Mouse (Mus musculus): ENCODE measurements at regions not wholly inside any gene's neighbourhood (a gene's known extent, or its start where the extent isn't known, plus 50 kb on each side); places are given as distances from the start of the nearest gene placed in this dataset.

DNA sequence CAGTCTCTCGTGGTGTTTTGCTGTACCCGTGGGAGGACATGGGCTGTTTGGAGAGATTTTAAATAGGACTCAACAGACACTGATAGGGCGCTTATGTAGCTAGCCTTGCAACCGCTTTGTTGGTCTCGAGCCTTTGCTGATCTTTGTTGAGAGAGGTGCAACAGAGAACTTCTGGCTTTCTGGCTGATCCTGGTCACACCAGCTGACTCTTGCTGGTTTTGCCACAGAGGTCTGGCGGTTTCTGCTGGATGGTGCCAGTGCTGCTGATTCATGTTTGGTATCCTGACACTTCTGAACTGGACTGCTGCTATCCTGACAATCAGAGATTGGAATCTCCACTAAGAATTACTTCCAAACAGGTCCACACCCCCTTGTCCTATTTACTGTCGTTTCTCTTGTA lies 102.1 kb upstream of the Sh3bp4 start:
- DNase-seq, result no peak

DNA sequence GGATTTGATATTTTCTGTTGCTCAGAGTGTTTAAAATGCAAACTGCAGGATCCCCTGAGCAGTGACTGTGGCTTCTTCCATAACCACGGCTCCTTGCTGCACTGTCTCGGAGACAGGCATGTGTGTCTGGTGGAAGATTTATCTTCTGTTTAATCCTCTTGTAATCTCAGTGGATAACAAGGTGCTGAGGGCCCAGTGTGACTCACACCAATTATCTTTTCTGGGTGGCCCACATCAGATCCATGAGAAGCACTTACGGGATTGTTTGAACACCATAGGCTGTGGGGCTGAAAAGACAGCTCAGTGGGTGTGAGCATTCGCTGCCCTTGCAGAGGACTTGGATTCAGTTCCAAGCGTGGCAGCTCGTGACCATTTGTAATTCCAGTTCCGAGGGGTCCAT lies 101.2 kb upstream of the Sh3bp4 start:
- DNase-seq, result no peak

GRCm38 (mm10) chr1:88969630-88970029 lies 100.6 kb upstream of the Sh3bp4 start:
- no peak for DNase-seq

- no peak for DNase-seq
Observed at GRCm38 (mm10) chr1:88976101-88976500, 94.1 kb upstream of the Sh3bp4 start.

- no peak for DNase-seq
Observed at GRCm38 (mm10) chr1:88988011-88988695, 82.1 kb upstream of the Sh3bp4 start.

DNA sequence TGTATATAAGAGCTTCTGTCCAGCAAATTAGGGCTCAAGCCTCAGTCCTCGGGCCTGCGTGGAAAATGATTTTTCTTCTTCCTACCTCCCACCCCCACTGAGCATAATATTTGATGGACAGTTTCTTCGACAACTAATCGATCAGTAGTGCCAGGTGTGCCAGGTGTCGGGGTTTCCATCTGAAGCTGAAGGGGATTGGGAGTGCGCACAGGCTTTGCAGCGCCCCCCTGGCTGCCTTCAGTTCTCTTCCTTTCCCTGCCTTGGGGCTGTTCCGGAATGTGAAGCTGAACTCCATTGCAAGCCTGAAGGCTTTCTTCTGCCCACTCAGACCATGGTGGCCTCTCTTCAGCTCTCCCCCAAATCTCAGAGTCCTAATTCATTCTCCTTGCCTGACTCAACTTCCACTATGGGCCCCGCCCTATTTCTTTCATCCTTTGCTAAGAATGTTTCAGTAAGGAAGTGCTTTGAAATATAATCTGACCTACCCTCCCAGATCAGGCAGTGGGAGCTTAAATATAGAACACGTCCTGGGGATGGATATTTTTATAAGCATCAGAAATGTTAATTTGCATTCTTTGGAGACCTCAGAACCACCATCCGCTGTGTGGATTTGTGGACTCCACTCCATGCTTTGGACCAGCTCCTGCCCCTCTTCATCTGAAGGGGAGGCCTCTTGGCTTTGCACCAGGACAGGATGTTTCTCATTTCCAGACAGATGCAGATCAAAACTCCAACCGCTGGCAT lies 75.5 kb upstream of the Sh3bp4 start:
- DNase-seq, result no peak

DNA sequence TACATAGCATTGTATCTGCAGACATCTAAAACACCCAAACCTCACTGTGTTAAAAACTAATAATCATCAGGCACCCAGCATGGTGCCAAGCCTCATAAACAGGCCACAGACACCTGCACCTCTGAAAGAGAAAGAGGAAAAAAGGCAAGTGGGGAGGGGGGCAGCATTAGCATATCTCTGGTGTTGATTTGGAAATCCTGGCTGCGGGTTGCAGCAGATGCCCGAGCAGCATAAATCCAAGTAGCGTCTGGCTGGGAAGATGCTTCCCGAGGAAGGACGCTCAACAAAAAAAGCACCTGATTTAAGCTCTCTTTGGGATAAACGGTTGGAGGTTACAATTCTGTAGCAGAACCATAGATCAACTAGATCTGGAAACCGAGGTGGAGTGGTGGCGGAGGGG lies 74.3 kb upstream of the Sh3bp4 start:
- DNase-seq, result no peak

DNA sequence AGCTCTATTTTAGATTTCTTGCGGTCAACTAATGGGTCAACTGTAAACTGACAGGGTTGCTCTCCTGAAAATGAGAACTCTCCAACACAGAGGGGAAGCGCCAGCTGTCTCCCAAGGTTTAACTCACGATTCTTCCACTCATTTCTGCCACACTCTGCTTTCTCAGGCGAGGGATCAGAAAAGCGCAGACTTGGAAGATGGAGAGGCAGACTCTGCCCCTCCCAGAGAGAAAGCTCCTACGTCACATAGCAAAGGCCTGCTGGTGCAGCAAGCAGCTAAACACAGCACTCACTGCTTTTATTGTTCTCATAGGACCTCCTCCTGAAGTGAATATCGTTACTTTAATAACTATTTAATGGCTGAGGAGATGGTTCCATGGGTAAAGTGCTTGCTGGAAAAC lies 73.6 kb upstream of the Sh3bp4 start:
- no peak for DNase-seq

DNA sequence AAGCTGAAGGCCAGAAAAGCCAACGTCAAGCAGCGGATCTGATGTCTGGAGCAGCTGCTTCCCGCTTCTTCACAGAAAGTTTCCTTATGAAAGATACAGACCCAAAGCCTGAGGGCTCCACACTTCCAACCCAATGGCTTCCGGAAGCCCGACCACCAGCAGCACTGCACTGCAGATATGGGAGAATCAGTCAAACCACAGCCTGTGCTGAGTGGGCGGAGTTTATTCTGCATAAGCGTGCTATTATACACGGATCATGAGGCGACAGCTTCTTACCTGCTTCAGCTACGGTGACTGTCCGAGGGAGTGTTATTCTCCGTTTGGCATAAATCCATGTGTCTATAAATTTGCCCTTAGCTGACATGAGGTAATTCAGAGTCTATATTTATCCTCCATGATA lies 72.4 kb upstream of the Sh3bp4 start:
- no peak for DNase-seq

DNA sequence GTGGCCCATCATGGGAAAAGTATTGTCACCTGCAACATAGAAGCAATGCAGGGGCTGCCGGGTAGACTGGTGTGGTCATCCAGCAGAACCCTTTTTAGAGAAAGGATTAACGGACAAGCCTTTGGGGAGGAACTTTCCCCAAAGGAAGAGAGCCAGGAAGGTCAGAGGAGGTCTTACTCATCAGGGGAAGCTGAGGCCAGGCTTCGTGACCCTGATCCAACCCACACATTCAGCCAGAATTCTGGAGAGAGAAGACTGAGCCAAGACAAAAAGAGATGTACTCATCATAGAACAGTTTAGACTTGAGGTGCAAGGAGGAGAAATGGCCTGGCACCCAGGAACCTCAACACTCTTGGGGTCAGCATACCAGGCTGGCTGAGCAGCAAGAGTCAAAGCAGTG lies 67.9 kb upstream of the Sh3bp4 start:
- no peak for DNase-seq

- DNase-seq, result no peak
Observed at GRCm38 (mm10) chr1:89003752-89004151, 66.5 kb upstream of the Sh3bp4 start.

GRCm38 (mm10) chr1:89007476-89007875 lies 62.7 kb upstream of the Sh3bp4 start:
- DNase-seq, result no peak

GRCm38 (mm10) chr1:89010170-89010569 lies 60.0 kb upstream of the Sh3bp4 start:
- no peak for DNase-seq

DNA sequence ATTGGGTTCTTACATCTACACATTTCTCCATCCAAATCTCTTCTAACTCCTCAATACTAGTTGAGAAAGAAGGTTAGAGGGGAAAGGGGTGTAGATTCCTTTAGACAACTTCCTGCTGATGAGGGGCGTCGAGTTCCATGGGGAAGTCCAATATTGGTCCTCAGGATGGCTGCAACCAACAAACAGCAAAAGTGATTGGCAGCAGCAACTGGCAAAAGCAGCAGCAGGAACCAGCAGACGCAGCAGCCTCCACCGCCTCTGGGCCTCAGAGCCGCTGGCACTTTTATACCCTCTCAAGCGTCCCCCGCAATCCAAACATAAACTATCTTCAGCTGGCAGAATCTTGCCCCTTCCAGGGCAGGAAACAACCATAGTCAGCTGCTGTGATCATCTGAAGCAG lies 58.8 kb upstream of the Sh3bp4 start:
- DNase-seq, result no peak

GRCm38 (mm10) chr1:89015385-89015784 lies 54.8 kb upstream of the Sh3bp4 start:
- DNase-seq, result no peak

GRCm38 (mm10) chr1:89015845-89016244 lies 54.4 kb upstream of the Sh3bp4 start:
- no peak for DNase-seq

- DNase-seq, result no peak
Observed at GRCm38 (mm10) chr1:89019778-89020373, 50.3 kb upstream of the Sh3bp4 start.

Data from right cerebral cortex, postnatal 25 days (tissue).